Mouse (Mus musculus): ENCODE measurements around the gene Vat1.
"Not testable (repeated sequence)": the region's sequence is repeated elsewhere in the genome, so short reads cannot be mapped to it uniquely, and the experiment has no call there.

Vat1 gene

DNA sequence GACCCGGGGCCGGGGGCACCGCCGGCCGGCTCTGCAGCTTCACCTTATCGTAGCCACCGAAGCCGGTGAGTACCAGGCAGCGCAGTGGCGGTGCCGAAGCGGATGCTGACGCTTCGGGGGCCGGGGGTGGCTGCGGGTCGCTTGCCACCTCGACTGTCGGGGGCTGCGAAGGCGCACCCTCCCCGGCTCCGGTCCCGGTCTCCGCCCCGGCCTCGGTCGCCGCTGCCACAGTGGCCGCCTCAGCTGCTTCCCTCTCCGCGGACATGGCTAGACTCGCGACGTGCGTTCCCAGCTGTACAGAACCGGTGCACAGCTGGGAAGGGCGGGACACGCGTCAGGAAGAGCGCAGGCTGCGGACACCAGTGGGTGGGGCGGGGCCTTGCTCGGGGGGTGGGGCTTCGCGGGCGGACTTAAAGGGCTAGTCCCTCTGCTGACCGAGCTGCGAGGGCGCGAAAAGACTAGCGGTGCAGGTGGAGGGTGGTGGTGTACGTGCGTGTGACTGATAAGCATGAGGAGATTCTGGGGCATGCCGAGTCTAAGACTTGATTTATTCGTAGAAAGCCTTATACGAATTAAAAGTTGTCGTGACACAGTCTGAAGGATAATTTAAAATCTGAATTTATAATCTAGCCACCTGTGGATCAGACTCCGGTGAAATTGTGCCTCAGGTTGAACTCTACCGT lies at the start of gene Vat1:
TSS of gene Vat1 (minus strand) at position 362 of the 683 bp plus-strand sequence.
- peak; percentile 89 for DNase-seq

DNA sequence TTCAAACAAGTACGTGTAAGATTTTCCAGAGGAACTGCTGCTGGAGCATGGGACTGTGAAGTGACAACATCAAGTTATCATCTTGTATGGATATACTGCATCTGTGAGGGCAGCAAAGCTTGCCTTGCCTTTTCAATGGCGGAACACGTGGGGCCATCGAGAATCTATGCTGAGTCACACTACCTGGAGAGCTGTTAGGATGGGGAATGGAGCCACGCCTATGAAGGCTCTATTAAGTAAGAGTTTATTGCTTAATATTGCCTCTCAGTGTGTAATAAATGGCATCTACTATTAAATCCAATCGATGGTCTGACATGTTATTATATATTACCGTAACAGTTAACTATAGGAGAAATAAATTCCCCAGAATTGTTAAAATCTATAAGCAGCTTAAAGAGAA lies 41.1 kb upstream of the Vat1 start:
- no peak for DNase-seq

DNA sequence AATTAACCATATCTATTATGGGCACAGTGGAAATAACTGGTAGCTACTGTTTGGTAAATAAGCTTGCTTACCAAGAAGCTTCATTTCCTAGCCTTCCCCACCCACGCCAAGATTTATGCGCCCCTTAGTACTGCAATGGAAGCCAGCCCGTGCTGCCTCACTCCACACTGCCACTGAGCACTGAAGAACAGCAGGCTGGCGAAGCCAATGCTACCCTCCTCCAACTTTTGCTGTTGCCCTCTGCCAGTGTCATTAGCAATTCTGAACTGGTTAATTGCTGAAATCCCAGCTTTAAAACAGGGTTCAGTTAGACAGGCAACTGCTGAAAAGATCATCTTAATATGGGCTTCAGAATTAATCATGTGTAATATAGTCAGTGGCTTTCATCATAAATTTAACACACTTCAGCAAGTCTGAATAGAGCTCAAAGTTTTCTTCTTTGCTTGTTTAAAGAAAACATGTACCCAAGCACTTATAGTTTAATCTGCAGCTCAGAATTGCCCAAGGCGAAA lies 40.3 kb upstream of the Vat1 start:
- DNase-seq: peak; percentile 68

DNA sequence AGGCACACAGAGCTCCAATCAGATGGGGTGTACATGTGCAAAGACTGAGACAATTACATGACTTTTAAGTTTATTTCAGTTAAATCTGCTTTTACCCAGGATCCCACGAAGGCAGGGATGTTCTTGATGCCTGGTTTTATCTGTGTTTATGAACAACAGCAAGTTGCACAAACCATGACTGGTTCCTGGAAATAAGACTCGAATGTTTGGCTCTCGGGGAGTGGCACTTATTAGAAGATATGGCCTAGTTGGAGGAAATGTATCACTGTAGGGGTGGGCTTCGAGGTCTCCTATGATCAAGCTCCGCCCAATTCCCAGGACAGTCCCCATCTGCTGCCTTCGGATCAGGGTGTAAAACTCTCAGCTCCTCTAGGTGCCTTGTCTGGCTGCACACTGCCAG lies 20.1 kb upstream of the Vat1 start:
- DNase-seq: peak; percentile 24

DNA sequence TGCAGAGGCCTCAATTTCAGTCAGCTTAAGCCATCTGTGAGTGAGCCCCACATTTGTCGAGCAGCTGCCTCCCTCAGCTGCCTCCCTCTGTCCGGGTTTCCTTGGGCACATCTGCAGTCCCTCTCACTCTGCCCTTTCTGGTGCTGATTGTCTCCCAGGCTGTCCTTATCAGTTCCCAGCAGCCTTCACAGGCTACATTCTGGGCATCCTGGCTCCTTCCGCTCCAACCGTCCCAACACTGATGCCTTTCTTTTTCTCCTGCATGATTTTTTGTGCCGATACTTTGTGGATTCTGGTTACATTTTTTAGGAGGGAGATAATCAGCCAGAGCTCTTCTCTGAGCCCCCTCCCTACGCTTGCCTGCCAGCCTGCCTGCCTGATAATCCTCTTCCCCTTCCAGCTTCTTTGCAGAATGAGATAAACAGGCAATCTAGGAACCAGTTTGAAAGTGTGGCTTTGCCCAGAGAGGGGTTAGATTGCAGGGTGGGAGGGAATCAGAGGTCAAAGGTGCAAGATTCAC lies 19.5 kb upstream of the Vat1 start:
- peak; percentile 67 for DNase-seq

DNA sequence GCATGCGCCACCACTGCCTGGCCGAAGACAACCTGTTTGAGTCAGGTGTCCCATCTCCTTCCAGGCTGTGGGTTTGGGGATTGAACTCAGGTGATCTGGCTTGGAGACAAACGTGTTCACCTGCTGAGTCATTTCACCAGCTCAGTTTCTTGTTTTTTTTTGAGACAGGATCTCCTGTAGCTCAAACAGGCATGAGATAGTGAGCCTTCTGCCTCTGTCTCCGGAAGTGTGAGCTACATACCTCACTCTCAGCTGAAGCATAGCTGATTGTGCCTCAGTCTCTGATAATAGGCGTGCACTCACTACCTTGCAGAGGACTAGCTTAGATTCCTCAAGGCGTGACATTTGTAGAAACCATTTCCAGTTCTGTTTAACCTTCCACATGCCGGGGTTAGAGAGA lies 18.8 kb upstream of the Vat1 start:
- DNase-seq: no peak

DNA sequence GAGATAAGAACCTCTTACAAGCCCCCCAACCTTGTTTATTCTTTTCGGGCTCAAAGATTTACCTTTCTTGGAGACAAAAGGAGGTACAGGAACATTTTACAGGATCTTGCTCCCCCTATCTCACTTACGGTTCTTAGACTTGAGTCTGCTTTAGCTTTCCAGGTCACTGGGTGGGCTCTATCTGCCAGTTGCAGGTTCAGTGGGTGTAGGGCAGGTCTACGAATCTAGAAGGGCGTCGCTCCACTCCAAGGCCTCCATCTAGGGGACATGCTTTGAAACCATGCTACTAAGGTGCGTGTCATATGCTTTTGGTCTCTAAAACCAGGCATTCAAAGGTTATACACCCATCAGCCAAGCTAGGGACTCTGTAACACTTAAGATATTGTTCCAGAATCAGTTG lies 18.2 kb upstream of the Vat1 start:
- no peak for DNase-seq

DNA sequence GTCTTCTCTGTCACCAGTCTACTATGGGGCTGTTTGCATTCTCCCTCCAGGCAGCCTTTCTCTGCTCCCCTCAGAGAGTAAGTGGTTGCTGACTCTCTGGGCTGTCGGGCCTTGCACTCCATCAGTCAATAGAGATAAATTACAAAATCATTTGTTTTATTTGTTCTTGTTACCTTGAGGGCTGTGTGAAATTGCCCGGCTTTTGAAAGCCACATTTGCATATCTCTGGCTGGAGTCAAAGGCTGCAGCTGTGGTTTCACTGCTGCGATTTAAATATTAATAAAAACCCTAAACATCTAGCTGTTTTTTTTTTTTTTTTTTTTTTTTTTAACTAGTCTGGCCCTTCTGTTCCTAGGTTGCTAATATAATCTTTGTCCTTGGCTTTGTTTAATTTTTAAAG lies 17.8 kb upstream of the Vat1 start:
- DNase-seq: no peak

DNA sequence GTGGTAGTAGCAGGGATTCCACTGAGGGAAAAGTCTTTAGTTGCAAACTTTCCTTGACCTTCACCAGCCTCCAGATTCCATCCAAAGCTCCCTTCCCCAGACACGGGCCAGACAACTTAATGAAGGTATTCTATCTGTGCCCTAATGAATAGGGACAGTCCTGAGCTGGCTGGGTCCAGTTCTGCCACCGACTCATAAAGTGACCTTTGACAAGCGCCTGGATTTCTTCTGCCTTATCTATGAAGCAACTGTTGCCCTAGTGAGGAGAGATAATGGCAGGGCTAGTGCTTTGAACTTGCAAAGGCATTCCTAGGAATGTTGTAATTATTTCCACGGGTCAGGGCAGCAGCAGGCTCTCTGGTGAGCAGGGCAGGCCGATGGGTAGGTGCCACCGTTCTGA lies 14.9 kb upstream of the Vat1 start:
- DNase-seq: no peak

DNA sequence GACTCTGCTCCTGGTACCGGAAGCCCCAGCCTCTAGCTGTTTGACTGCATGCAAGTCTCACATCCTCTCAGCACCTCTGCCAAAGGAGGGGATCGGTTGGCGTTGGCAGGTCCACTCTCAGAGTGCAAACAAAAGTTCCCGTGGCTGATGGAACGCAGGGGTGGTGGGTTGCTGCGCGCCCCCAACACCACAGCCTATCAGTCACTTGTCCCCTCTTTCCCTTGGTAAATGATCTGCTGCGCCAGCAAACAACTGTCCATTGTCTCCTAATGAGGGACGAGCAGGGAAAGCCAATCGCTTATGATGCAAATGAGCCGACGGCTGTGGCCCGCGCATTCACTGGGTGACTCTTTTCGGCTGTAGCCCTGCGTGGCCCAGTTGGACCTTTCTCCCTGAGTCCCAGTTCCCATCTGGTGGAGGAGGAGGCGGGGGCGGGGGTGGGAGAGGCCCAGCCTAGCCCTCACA lies 13.2 kb upstream of the Vat1 start:
- DNase-seq: peak; percentile 97

DNA sequence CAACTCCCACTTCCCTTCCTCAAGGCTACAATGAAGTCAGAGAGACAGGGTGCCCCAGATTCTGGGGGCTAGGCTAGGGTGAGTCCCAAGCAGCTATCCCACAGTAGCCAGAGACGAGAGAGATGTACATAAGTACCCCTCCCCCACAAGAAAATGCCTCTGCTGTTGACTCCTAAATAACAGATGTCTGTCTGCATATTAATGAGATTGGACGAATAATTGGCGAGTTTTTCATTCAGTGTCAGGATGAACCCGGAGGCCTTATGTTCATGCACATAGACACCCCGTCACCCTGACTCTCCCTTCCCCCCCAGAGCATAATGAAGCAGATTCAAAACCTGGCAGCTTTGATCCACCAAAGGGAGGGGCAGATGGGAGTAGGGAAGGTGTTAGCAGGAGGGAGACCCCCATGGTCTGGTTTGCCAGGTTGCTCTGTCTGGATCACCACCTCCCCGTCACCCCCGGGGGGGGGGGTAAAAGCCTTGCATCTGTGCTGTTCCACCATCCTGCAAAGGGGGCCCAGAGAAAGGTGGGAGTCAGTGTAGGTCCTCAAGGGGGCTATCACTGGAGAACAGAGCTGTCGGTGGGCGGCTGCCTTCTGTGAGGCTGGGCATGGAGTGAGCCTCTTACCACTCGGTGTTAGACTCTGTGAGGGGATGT lies 11.7 kb upstream of the Vat1 start:
- DNase-seq: peak; percentile 94

DNA sequence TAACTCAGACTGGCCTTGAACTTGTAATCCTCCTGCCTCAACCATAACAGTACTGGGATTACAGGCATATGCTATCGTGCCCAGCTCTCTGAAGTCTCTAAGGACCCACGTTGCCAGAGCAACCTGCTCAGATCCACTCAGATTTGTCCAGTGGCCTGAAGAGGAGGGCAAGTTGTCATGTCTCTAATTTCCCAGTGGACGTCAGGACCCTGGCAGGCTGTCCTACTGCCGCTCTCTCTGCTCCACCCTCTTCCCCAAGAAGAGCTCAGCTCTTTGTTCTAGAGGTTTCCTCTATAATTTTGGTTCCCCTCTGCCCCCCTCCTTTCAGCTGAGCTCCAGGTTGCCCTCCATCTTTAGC lies 11.1 kb upstream of the Vat1 start:
- DNase-seq: peak; percentile 92

DNA sequence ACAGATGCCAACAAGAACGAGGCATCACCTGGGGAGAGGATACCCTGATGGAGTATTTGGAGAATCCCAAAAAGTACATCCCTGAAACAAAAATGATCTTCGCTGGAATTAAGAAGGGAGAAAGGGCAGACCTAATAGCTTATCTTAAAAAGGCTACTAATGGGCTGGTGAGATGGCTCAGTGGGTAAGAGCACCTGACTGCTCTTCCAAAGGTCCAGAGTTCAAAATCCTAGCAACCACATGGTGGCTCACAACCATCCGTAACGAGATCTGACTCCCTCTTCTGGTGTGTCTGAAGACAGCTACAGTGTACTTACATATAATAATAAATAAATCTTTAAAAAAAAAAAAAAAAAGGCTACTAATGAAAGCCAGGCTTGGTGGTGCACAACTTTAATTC lies 10.3 kb upstream of the Vat1 start:
- DNase-seq: not testable (repeated sequence)

DNA sequence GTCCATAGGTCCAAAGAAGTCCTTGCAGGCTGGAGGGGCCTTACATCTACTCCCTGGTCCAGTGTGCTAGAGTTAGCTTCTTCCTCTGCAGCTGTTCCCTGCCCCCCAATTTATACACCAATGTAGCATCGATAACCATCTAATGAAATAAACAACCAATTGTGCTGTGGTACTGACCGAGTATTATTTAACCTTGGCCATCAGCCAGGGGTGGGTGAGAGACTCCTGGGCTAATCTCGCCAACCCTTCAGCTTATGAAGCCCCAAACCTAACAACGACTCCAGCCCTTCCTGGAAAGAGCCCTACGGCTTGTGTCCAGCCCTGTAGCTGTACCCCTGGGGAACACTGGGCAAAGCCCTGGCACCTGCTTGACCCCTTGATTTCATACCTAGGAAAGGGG lies 8.3 kb upstream of the Vat1 start:
- DNase-seq: peak; percentile 18

DNA sequence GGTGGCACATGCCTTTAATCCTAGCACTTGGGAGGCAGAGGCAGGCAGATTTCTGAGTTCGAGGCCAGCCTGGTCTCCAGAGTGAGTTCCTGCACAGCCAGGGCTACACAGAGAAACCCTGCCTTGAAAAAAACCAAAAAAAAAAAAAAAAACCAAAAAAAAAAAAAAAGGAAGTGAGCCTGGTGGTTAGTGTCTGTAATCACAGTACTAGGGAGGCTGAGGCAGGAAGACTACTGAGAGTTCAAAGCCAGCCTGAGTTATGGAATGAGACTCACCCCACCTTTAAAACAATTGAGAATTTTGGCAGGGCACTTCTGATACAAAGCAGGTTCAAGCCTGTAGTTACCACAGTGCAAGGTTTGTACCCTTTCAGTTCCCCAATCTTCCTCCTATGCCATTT lies 7.7 kb upstream of the Vat1 start:
- not testable (repeated sequence) for DNase-seq

DNA sequence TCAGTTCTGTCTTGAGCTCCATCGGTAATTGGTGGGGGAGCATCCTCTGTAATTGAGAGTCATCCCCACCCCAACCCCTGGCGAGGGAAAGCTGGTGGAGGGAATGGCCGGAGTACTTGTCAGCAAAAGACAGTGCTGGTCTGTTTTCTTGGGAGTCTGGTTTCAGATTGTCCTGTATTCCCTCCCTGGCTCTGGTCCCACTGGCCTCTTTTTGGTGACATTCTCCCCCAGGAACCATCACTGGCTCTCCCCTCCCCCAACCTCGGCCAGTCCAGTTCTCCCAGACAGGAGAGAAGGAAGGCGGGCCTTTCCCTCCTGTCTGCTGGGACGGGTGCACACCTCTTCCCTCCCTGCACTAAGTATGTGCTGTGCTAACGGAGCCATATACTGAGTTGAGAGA lies 6.3 kb upstream of the Vat1 start:
- peak; percentile 44 for DNase-seq

DNA sequence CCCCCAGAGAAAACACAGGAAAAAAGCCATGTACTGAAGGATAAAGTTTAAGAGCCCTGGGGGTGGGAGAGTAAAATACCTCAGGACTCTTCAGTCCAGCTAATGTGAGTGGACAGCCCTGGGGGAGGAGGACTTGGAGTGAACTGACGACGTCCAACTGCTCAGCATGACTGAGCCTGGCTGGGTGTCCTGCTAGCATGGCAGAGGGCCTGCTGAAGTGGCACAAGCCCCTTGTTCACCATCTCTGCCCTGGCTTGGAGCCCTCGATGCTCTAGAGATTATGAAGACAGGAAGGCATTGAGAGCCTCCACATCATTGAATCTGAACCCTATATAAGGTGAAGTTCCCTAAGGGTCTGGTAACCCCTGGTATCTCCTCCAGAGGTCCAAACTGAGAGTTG lies 5.9 kb upstream of the Vat1 start:
- DNase-seq: peak; percentile 17

DNA sequence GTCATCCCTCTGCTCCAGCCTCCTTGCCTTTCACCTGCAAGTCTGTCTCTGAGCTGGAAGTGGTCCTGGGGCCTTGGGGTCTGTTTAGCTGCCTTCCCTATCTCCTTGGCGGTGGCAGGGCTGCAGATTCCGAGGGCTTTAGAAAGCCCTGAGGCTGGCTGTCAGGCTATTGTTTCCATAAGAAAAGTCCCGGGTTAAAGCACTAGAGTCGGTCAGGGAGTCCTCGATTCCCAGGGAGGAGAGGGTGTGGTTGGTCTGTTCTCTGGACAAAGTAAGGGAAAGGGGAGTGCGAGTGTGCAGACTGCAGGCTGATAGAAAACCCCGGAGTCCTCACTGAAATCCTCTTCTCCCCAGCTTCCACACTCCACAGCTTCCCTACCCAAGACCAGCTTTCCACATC lies 4.2 kb upstream of the Vat1 start:
- no peak for DNase-seq

DNA sequence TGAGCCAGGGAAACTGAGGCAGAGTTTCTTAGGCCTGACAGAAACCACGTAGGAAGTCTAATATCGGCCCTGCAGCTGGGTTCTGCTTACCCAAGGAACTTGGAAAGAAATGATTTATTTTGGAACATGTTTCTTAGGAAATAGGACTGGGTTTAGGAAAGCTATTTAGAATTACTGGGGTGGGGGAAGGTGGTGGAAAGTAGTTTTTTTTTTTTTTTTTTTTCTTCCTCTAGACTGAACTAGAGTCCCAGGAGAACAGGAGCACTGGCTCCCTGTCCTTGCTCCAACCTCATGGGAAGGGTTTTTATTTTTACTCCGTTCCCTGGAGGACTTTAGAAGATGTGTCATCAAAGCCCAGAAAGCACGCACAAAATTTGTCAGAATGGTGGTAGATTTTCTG lies 3.1 kb upstream of the Vat1 start:
- no peak for DNase-seq

DNA sequence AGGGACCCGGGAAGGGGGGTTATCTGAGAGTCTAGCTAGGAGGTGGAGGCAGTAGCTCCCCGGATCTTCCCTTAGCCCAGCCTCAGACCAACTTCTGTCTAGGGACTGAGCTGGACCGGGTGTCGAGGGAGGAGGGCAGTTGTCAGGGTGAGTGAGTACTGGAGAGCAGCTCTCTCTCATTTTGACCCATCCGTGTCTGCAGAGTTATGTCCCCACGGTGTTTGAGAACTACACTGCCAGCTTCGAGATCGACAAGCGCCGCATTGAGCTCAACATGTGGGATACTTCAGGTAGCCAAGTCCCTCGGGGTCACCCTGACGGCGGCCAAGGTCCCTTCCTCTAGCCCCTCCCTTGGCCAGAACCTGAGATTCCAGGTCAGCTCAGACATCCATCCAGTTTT lies 2.7 kb upstream of the Vat1 start:
- DNase-seq: no peak

DNA sequence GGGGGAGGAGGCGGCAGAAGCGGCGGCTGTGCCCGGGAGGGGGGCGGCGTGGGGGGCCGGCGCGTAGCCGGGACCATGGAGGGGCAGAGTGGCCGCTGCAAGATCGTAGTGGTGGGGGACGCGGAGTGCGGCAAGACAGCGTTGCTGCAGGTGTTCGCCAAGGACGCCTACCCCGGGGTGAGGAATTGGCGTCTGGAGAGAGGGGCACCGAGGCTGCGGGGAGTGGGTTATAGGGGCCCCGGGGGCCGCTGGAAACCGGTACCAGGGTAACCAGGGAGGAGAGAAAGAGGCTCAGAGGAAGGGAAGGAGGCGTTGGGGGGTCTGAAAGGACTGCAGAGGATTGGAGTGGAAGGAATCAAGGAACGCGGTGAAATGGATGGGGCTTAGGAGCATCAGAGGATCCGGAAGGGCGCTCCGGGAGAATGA lies 2.2 kb upstream of the Vat1 start:
- DNase-seq: no peak

DNA sequence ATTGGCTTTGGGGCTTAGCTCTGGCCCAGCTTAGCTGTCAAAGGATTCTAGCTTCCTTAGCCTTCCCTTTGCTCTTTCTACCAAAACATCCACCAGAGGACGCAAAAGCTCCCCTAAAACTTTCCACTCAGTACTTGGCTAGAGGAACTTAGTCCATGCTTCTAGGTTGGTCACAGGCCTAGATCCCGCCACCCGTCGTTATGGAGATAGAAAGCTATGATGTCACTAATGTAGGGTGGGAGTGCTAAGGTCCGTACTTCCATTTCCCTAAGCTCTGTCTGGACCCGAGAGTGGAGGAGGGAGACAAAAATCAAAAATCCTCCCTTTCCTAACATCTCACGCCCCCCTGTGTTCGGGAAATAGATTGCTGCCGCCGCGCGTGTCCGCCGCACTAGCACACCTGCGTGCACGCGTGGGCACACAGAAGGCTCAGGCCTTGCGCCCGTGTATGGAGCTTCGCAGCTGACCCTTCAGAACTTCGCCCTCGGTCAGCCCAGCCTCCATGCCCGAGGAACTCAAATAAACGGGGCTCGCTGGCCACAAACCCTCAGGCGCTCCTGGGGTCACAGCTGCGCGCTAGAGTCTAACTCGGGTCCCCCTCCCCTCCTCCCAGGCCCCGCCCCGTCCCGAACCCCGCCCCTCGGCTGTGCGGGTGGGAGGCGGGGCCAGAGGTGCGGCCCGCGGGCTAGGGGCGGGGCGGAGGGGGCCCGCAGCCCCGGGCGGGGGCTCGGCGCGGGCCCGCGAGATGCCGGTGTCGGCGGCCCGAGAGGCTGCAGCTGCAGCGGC lies 1.6 kb upstream of the Vat1 start:
- DNase-seq: peak; percentile 92

DNA sequence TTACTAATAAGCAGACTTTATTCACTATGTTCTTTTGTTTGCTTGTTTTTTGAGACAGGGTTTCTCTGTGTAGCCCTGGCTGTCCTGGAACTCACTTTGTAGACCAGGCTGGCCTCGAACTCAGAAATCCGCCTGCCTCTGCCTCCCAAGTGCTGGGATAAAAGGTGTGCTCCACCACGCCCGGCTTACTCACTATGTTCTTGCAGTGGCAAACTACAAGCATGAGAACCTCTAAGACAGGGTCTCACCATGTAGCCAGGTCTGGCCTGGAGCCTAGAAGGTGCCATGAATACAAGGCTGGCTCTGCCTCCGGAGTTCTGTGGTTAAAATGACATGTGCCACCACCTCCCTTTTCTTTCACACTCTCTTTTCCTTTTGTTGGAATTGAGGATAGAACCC lies 521 bp upstream of the Vat1 start:
- DNase-seq: not testable (repeated sequence)

All from retina, postnatal 1 day (tissue).